Mouse (Mus musculus) erythroblast, embryonic 14.5 days (primary cell): Measurements from ENCODE around the gene Ddx24. TPM values are rescaled to one million over a fixed set of nuclear protein-coding genes. Genes with fewer than 3 reads are reported as not detected.

Source experiments
- H3K27me3 ChIP-seq: 2 replicates; pipeline ENCODE4 v1.6.1; 2012; ENCODE audit warnings: inconsistent platforms; ENCODE audit not compliant: control insufficient read depth
- H3K36me3 ChIP-seq: 2 replicates; pipeline ENCODE4 v1.6.1; 2012; ENCODE audit warnings: mild to moderate bottlenecking, inconsistent platforms; ENCODE audit not compliant: control insufficient read depth
- H3K4me1 ChIP-seq: 2 replicates; pipeline ENCODE4 v1.6.1; 2012; ENCODE audit warnings: inconsistent platforms; ENCODE audit not compliant: control insufficient read depth
- H3K4me3 ChIP-seq: replicated peaks from 2 replicates; pipeline ENCODE3; 2012; ENCODE audit warnings: moderate library complexity, mild to moderate bottlenecking, inconsistent platforms
- H3K9me3 ChIP-seq: 2 replicates; pipeline ENCODE4 v1.6.1; 2012; ENCODE audit warnings: low read length, inconsistent platforms, mixed read lengths; ENCODE audit not compliant: control insufficient read depth
- GATA1 ChIP-seq: IDR thresholded peaks from 2 replicates; pipeline ENCODE4 v1.6.1; 2012; ENCODE audit warnings: low read length, inconsistent platforms, mixed read lengths
- TAL1 ChIP-seq: IDR thresholded peaks from 3 replicates; pipeline ENCODE4 v1.6.1; 2012; ENCODE audit warnings: low read length, inconsistent platforms, mixed read lengths
- polyA plus RNA-seq: library from polyadenylated mRNA; stranded (reverse); fragments of >175 nt; gene quantifications from 2 replicates; pipeline ENCODE4 v1.2.3, GENCODE M21; 2012

Ddx24 gene
- polyA plus RNA-seq, 1 experiment = 1.9 TPM

GRCm38 (mm10) chr12:103433986-103434731 is 8.5 kb upstream of the Ddx24 start, which contains the start of gene Ifi27:
Gene Ifi27 (plus strand): TSS chr12:103434211.
- H3K9me3 ChIP-seq = no peaks in the 10 kb centered on the region
- no peak for TF ChIP-seq TAL1
- TF ChIP-seq GATA1 = no peak
- no peak within 1 kb of the TSS for H3K4me3 ChIP-seq
- H3K36me3 ChIP-seq = no peaks in the 10 kb centered on the region
- no peaks in the 10 kb centered on the region for H3K27me3 ChIP-seq
- H3K4me1 ChIP-seq = no peaks in the 10 kb centered on the region

GRCm38 (mm10) chr12:103433430-103433829 is 7.8 kb upstream of the Ddx24 start:
- TF ChIP-seq TAL1 (no peak), GATA1 (no peak)
- no peaks in the 10 kb centered on the region for H3K27me3 ChIP-seq
- H3K4me3 ChIP-seq = no peak overlapping the region
- H3K9me3 ChIP-seq = no peaks in the 10 kb centered on the region
- no peaks in the 10 kb centered on the region for H3K4me1 ChIP-seq
- no peaks in the 10 kb centered on the region for H3K36me3 ChIP-seq

DNA sequence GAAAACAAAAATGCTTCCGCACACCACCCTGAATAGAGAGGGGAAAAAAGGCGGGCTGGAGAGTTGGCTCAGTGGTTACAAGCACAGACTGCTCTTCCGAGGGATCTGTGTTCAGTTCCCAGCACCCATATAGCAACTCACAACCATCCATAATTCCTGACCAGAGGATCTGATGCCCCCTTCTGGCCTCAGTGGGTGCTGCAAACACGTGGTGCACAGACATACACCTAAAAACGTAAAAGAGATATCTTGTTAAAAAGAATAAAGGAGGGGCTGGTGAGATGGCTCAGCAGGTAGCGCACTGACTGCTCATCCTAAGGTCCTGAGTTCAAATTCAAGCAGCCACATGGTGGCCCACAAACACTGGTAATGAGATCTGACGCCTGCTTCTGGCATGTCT is 1.1 kb upstream of the Ddx24 start:
- Histone ChIP-seq H3K36me3 (peaks cover 26% of the 10 kb centered on the region), H3K27me3 (no peaks in the 10 kb centered on the region), H3K4me3 (no peak overlapping the region), H3K4me1 (peaks cover 32% of the 10 kb centered on the region), H3K9me3 (peaks cover 4% of the 10 kb centered on the region)
- TF ChIP-seq GATA1 = no peak
- no peak for TF ChIP-seq TAL1

GRCm38 (mm10) chr12:103425016-103425728 is 458 bp downstream of the Ddx24 start:
- TF ChIP-seq GATA1 (no peak), TAL1 (no peak)
- Histone ChIP-seq H3K4me1 (peaks cover 37% of the 10 kb centered on the region), H3K36me3 (peaks cover 35% of the 10 kb centered on the region), H3K27me3 (no peaks in the 10 kb centered on the region), H3K4me3 (peak overlapping the region; percentile 79), H3K9me3 (peaks cover 4% of the 10 kb centered on the region)

DNA sequence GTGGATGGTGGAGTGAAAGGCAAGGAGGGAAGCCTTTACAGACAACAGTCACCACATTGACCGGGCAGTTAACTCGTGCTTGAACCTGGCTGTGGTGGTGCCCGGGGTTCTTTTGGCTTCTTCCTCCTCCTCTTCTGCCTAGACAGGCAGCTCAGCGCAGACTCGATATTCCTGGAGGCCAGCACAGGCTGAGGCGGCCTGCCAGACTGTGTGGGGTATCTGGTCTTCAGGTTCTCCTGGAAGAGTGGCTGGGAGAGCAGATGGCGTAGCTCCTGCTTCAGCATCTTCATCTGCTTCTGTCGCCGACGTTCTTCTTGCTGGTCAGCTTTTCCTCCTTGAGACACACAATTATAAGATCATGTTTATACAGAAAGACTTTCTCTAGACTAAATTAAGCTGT is 17.5 kb downstream of the Ddx24 start:
- H3K36me3 ChIP-seq = peaks cover 100% of the 10 kb centered on the region
- TF ChIP-seq TAL1 (no peak), GATA1 (no peak)
- H3K4me1 ChIP-seq = peaks cover 2% of the 10 kb centered on the region; the same call in 1 of the 2 replicates
- H3K4me3 ChIP-seq = no peak overlapping the region
- H3K27me3 ChIP-seq = no peaks in the 10 kb centered on the region
- H3K9me3 ChIP-seq = no peaks in the 10 kb centered on the region

DNA sequence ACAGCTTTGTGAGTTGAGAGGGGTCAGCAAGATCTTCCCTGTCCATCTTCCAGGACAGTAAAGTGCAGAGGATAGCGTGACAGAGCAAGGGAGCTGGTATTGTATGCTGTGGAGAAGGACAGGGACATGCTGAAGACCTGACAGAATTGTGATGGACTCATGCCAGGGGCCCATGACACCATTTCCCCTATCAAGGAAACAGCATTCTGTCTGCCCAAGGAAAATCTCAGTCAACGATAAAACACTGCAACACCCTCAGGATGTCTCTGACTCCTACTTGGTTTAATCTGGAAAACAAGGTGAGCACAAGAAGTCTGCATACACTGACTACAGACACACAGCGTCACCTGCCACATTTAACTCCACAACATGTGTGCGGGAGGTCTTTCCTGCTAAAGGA is 17.9 kb downstream of the Ddx24 start, which contains the start of gene 9330161L09Rik:
9330161L09Rik (minus strand) TSS at position 101 of the 400 bp plus-strand sequence.
- Histone ChIP-seq H3K4me1 (peaks cover 2% of the 10 kb centered on the region; the same call in 1 of the 2 replicates), H3K4me3 (no peak within 1 kb of the TSS), H3K9me3 (no peaks in the 10 kb centered on the region), H3K36me3 (peaks cover 100% of the 10 kb centered on the region), H3K27me3 (no peaks in the 10 kb centered on the region)
- no peak for TF ChIP-seq GATA1
- TF ChIP-seq TAL1 = no peak

GRCm38 (mm10) chr12:103404131-103404530 is 21.5 kb downstream of the Ddx24 start:
- Histone ChIP-seq H3K9me3 (no peaks in the 10 kb centered on the region), H3K4me3 (no peak overlapping the region), H3K36me3 (peaks cover 100% of the 10 kb centered on the region), H3K27me3 (no peaks in the 10 kb centered on the region), H3K4me1 (peaks cover 6% of the 10 kb centered on the region; the same call in 1 of the 2 replicates)
- TF ChIP-seq TAL1 (no peak), GATA1 (no peak)

GRCm38 (mm10) chr12:103396751-103397150 is 28.9 kb downstream of the Ddx24 start:
- Histone ChIP-seq H3K4me3 (no peak overlapping the region), H3K27me3 (no peaks in the 10 kb centered on the region), H3K36me3 (peaks cover 92% of the 10 kb centered on the region), H3K4me1 (peaks cover 62% of the 10 kb centered on the region), H3K9me3 (no peaks in the 10 kb centered on the region)
- TF ChIP-seq GATA1 = no peak
- TF ChIP-seq TAL1 = no peak
